Mouse (Mus musculus): Measurements from ENCODE around the gene Cdc42ep4. TPM values are rescaled to one million over a fixed set of nuclear protein-coding genes. Genes with fewer than 3 reads are reported as not detected.

Cdc42ep4 gene
- total RNA-seq, 1 experiment, result 17.8 TPM

GRCm38 (mm10) chr11:113774773-113775172 is 23.1 kb upstream of the Cdc42ep4 start:
- Histone ChIP-seq H3K9me3 (ENCODE audit: control insufficient read depth, insufficient read depth, low read depth, low read length) (no peaks in the 10 kb centered on the region), H3K9ac (ENCODE audit: insufficient read depth, low read depth, low read length, poor library complexity, severe bottlenecking) (no peak overlapping the region), H3K27ac (ENCODE audit: insufficient read depth, low read depth, low read length, poor library complexity, severe bottlenecking) (no peak overlapping the region), H3K4me3 (ENCODE audit: insufficient read depth in 1 of 2, low read depth in 1 of 2, low read length in 2 of 2, poor library complexity in 1 of 2, severe bottlenecking in 1 of 2) (no peak overlapping the region), H3K36me3 (ENCODE audit: control insufficient read depth, insufficient read depth, low read length, poor library complexity, severe bottlenecking) (no peaks in the 10 kb centered on the region), H3K4me1 (ENCODE audit: control insufficient read depth in 2 of 2, insufficient read depth in 2 of 2, low read length in 2 of 2, poor library complexity in 1 of 2) (peaks cover 0 to 23% of the 10 kb centered on the region in 2 experiments; a peak in 2 of 4 replicates)
- no peak for TF ChIP-seq MAFK (IDR thresholded peaks at IDR 0.05; ENCODE audit: insufficient read depth, low read depth, low read length)
- TF ChIP-seq ZNF384 (IDR thresholded peaks at IDR 0.05; ENCODE audit: low read depth, low read length), result no peak
- no peak for TF ChIP-seq ZC3H11A (IDR thresholded peaks at IDR 0.05; ENCODE audit: borderline replicate concordance, low read depth, low read length)
- no peak for TF ChIP-seq CHD2 (IDR thresholded peaks at IDR 0.05; ENCODE audit: low read depth, low read length)
- TF ChIP-seq HCFC1 (IDR thresholded peaks at IDR 0.05; ENCODE audit: borderline replicate concordance, insufficient read depth, low read length), result no peak
- in situ Hi-C loops (cut with MboI; ENCODE audit: low sequenced_read_pairs in 2 of 2, unreplicated experiment in 2 of 2), result no loop called here
- no peak for DNase-seq (ENCODE audit: low read depth, low spot score)

GRCm38 (mm10) chr11:113773191-113773590 is 21.5 kb upstream of the Cdc42ep4 start:
- Histone ChIP-seq H3K27ac (ENCODE audit: insufficient read depth, low read depth, low read length, poor library complexity, severe bottlenecking) (no peak overlapping the region), H3K36me3 (ENCODE audit: control insufficient read depth, insufficient read depth, low read length, poor library complexity, severe bottlenecking) (no peaks in the 10 kb centered on the region)
- in situ Hi-C loops (cut with MboI; ENCODE audit: low sequenced_read_pairs in 2 of 2, unreplicated experiment in 2 of 2), result no loop called here

GRCm38 (mm10) chr11:113771187-113771586 is 19.5 kb upstream of the Cdc42ep4 start:
- Histone ChIP-seq H3K9ac (ENCODE audit: insufficient read depth, low read depth, low read length, poor library complexity, severe bottlenecking) (no peak overlapping the region), H3K4me1 (ENCODE audit: control insufficient read depth in 2 of 2, insufficient read depth in 2 of 2, low read length in 2 of 2, poor library complexity in 1 of 2) (peaks cover under 1 to 10% of the 10 kb centered on the region in 2 experiments), H3K27ac (ENCODE audit: insufficient read depth, low read depth, low read length, poor library complexity, severe bottlenecking) (no peak overlapping the region), H3K9me3 (ENCODE audit: control insufficient read depth, insufficient read depth, low read depth, low read length) (no peaks in the 10 kb centered on the region), H3K4me3 (ENCODE audit: insufficient read depth in 1 of 2, low read depth in 1 of 2, low read length in 2 of 2, poor library complexity in 1 of 2, severe bottlenecking in 1 of 2) (no peak overlapping the region), H3K36me3 (ENCODE audit: control insufficient read depth, insufficient read depth, low read length, poor library complexity, severe bottlenecking) (no peaks in the 10 kb centered on the region)
- in situ Hi-C loops (cut with MboI; ENCODE audit: low sequenced_read_pairs in 2 of 2, unreplicated experiment in 2 of 2), result no loop called here
- DNase-seq (ENCODE audit: low read depth, low spot score), result no peak
- TF ChIP-seq ZC3H11A (IDR thresholded peaks at IDR 0.05; ENCODE audit: borderline replicate concordance, low read depth, low read length), result no peak
- no peak for TF ChIP-seq ZNF384 (IDR thresholded peaks at IDR 0.05; ENCODE audit: low read depth, low read length)
- no peak for TF ChIP-seq HCFC1 (IDR thresholded peaks at IDR 0.05; ENCODE audit: borderline replicate concordance, insufficient read depth, low read length)
- no peak for TF ChIP-seq CHD2 (IDR thresholded peaks at IDR 0.05; ENCODE audit: low read depth, low read length)
- no peak for TF ChIP-seq MAFK (IDR thresholded peaks at IDR 0.05; ENCODE audit: insufficient read depth, low read depth, low read length)

More at GRCm38 (mm10) chr11:113773191-113773590, 21.5 kb upstream of the Cdc42ep4 start:
- H3K9ac ChIP-seq (ENCODE audit: insufficient read depth, low read depth, low read length, poor library complexity, severe bottlenecking), result no peak overlapping the region
- H3K4me3 ChIP-seq (ENCODE audit: insufficient read depth in 1 of 2, low read depth in 1 of 2, low read length in 2 of 2, poor library complexity in 1 of 2, severe bottlenecking in 1 of 2), result no peak overlapping the region
- no peak for DNase-seq (ENCODE audit: low read depth, low spot score)
- no peak for TF ChIP-seq CHD2 (IDR thresholded peaks at IDR 0.05; ENCODE audit: low read depth, low read length)
- no peak for TF ChIP-seq HCFC1 (IDR thresholded peaks at IDR 0.05; ENCODE audit: borderline replicate concordance, insufficient read depth, low read length)
- TF ChIP-seq ZNF384 (IDR thresholded peaks at IDR 0.05; ENCODE audit: low read depth, low read length), result no peak
- no peak for TF ChIP-seq ZC3H11A (IDR thresholded peaks at IDR 0.05; ENCODE audit: borderline replicate concordance, low read depth, low read length)
- no peak for TF ChIP-seq MAFK (IDR thresholded peaks at IDR 0.05; ENCODE audit: insufficient read depth, low read depth, low read length)
- no peaks in the 10 kb centered on the region for H3K9me3 ChIP-seq (ENCODE audit: control insufficient read depth, insufficient read depth, low read depth, low read length)
- peaks cover 0 to 11% of the 10 kb centered on the region in 2 experiments; a peak in 1 of 4 replicates for H3K4me1 ChIP-seq (ENCODE audit: control insufficient read depth in 2 of 2, insufficient read depth in 2 of 2, low read length in 2 of 2, poor library complexity in 1 of 2)

GRCm38 (mm10) chr11:113768356-113768755 is 16.7 kb upstream of the Cdc42ep4 start:
- Histone ChIP-seq H3K9ac (ENCODE audit: insufficient read depth, low read depth, low read length, poor library complexity, severe bottlenecking) (no peak overlapping the region), H3K4me1 (ENCODE audit: control insufficient read depth in 2 of 2, insufficient read depth in 2 of 2, low read length in 2 of 2, poor library complexity in 1 of 2) (peaks cover 5 to 13% of the 10 kb centered on the region in 2 experiments), H3K4me3 (ENCODE audit: insufficient read depth in 1 of 2, low read depth in 1 of 2, low read length in 2 of 2, poor library complexity in 1 of 2, severe bottlenecking in 1 of 2) (no peak overlapping the region), H3K27ac (ENCODE audit: insufficient read depth, low read depth, low read length, poor library complexity, severe bottlenecking) (no peak overlapping the region), H3K36me3 (ENCODE audit: control insufficient read depth, insufficient read depth, low read length, poor library complexity, severe bottlenecking) (no peaks in the 10 kb centered on the region), H3K9me3 (ENCODE audit: control insufficient read depth, insufficient read depth, low read depth, low read length) (no peaks in the 10 kb centered on the region)
- TF ChIP-seq ZC3H11A (IDR thresholded peaks at IDR 0.05; ENCODE audit: borderline replicate concordance, low read depth, low read length), result no peak
- TF ChIP-seq CHD2 (IDR thresholded peaks at IDR 0.05; ENCODE audit: low read depth, low read length), result no peak
- TF ChIP-seq MAFK (IDR thresholded peaks at IDR 0.05; ENCODE audit: insufficient read depth, low read depth, low read length), result no peak
- TF ChIP-seq HCFC1 (IDR thresholded peaks at IDR 0.05; ENCODE audit: borderline replicate concordance, insufficient read depth, low read length), result no peak
- TF ChIP-seq ZNF384 (IDR thresholded peaks at IDR 0.05; ENCODE audit: low read depth, low read length), result no peak
- DNase-seq (ENCODE audit: low read depth, low spot score), result no peak
- in situ Hi-C loops (cut with MboI; ENCODE audit: low sequenced_read_pairs in 2 of 2, unreplicated experiment in 2 of 2), result no loop called here
